ENCODE assay signal across 8 mouse cellular contexts in genomic region chr8:126945730-126946163, GRCm38 (mm10). TPM values are rescaled to one million over a fixed set of nuclear protein-coding genes. Genes with fewer than 3 reads are reported as not detected.
DNase-seq lines count a peak whose midpoint lies in the region; ATAC-seq and TF ChIP-seq lines count a peak whose summit lies in the region.

Gene Tomm20 (minus strand): TSS chr8:126945844.

- DNase-seq in 3134 (ENCODE audit: extremely low read depth, insufficient read length, low spot score), result peak; percentile 97
- peak; percentile 98 to 99 for DNase-seq in adrenal gland, postnatal 36 days
- DNase-seq in heart, adult 2 months, result peak; percentile 98 to 99
- peak; percentile 96 to 97 for DNase-seq in kidney, adult 8-10 months
- DNase-seq in spleen, postnatal 10 days (ENCODE audit: low spot score in 2 of 2), result peak; percentile 93 to 95

- TF ChIP-seq EP300 in heart, adult 2 months (IDR thresholded peaks at IDR 0.05; ENCODE audit: insufficient read depth, low read depth, low read length), result peak; percentile 65; the same call in 1 of the 2 replicates

- peaks cover 11% of the 10 kb centered on the region for H3K79me2 ChIP-seq in heart, adult 2 months (replicated peaks; ENCODE audit: control insufficient read depth, insufficient read depth, low read length)

- peak; percentile 88 for ATAC-seq in embryonic facial prominence, embryonic 13.5 days (ENCODE audit: insufficient number of reproducible peaks, insufficient read depth, low FRiP score, low TSS enrichment, low read depth)
- ATAC-seq in limb, embryonic 13.5 days (ENCODE audit: low FRiP score, low read depth), result peak; percentile 93
- ATAC-seq in midbrain, embryonic 16.5 days, result peak; percentile 92

- H3K27ac ChIP-seq in embryonic facial prominence, embryonic 13.5 days, result peak within 1 kb of the TSS; percentile 90
- H3K27ac ChIP-seq in heart, adult 2 months, result peak within 1 kb of the TSS; percentile 89
- H3K27ac ChIP-seq in limb, embryonic 13.5 days, result peak within 1 kb of the TSS; percentile 89
- peak within 1 kb of the TSS; percentile 84 for H3K27ac ChIP-seq in midbrain, embryonic 16.5 days (ENCODE audit: low read length)

- H3K4me3 ChIP-seq in embryonic facial prominence, embryonic 13.5 days, result peak within 1 kb of the TSS; percentile 92
- H3K4me3 ChIP-seq in heart, adult 2 months, result peak within 1 kb of the TSS; percentile 88
- peak within 1 kb of the TSS; percentile 81 for H3K4me3 ChIP-seq in limb, embryonic 13.5 days
- peak within 1 kb of the TSS; percentile 89 for H3K4me3 ChIP-seq in midbrain, embryonic 16.5 days (ENCODE audit: low read depth, low read length)

- no peaks in the 10 kb centered on the region for H3K27me3 ChIP-seq in embryonic facial prominence, embryonic 13.5 days
- H3K27me3 ChIP-seq in heart, adult 2 months (ENCODE audit: control insufficient read depth, insufficient read depth, low read length), result no peaks in the 10 kb centered on the region
- H3K27me3 ChIP-seq in limb, embryonic 13.5 days, result no peaks in the 10 kb centered on the region
- H3K27me3 ChIP-seq in midbrain, embryonic 16.5 days (ENCODE audit: control insufficient read depth, insufficient read depth, low read depth, low read length), result no peaks in the 10 kb centered on the region

- peak; percentile 20; the same call in 1 of the 2 replicates for TF ChIP-seq POLR2A in heart, adult 2 months (IDR thresholded peaks at IDR 0.05; ENCODE audit: insufficient read depth, low read depth, low read length)

- H3K9me3 ChIP-seq in embryonic facial prominence, embryonic 13.5 days, result no peaks in the 10 kb centered on the region
- H3K9me3 ChIP-seq in limb, embryonic 13.5 days, result no peaks in the 10 kb centered on the region
- H3K9me3 ChIP-seq in midbrain, embryonic 16.5 days (replicated peaks; ENCODE audit: control insufficient read depth, low read length, poor library complexity, severe bottlenecking), result no peaks in the 10 kb centered on the region

- intact Hi-C loops in heart, adult 2 months (cut with DNase I), result loop anchor here (1.0 kb wide), 1 partner anchor 26 kb away; the partner anchor contains the start of gene Rbm34

- WGBS in embryonic facial prominence, embryonic 13.5 days, result under 1% methylated on average over 48 of the region's 48 CpGs
- WGBS in heart, adult 2 months, result under 1% methylated on average over 48 of the region's 48 CpGs
- WGBS in limb, embryonic 13.5 days, result under 1% methylated on average over 48 of the region's 48 CpGs
- whole genome bisulfite sequencing in midbrain, embryonic 16.5 days, result under 1% methylated on average over 48 of the region's 48 CpGs

- peak within 1 kb of the TSS; percentile 94 for H3K4me2 ChIP-seq in embryonic facial prominence, embryonic 13.5 days
- H3K4me2 ChIP-seq in limb, embryonic 13.5 days (replicated peaks), result peak within 1 kb of the TSS; percentile 90
- H3K4me2 ChIP-seq in midbrain, embryonic 16.5 days (ENCODE audit: low read length), result peak within 1 kb of the TSS; percentile 93

- peak within 1 kb of the TSS; percentile 95 for H3K9ac ChIP-seq in embryonic facial prominence, embryonic 13.5 days
- H3K9ac ChIP-seq in heart, adult 2 months (ENCODE audit: low read depth, low read length), result peak within 1 kb of the TSS; percentile 82
- peak within 1 kb of the TSS; percentile 91 for H3K9ac ChIP-seq in limb, embryonic 13.5 days
- peak within 1 kb of the TSS; percentile 87 for H3K9ac ChIP-seq in midbrain, embryonic 16.5 days (ENCODE audit: low read depth, low read length)

- H3K4me1 ChIP-seq in embryonic facial prominence, embryonic 13.5 days, result peaks cover 20% of the 10 kb centered on the region
- peaks cover 7% of the 10 kb centered on the region for H3K4me1 ChIP-seq in heart, adult 2 months (ENCODE audit: control insufficient read depth, insufficient read depth, low read length)
- peaks cover 30% of the 10 kb centered on the region for H3K4me1 ChIP-seq in limb, embryonic 13.5 days
- peaks cover 20% of the 10 kb centered on the region for H3K4me1 ChIP-seq in midbrain, embryonic 16.5 days (ENCODE audit: control insufficient read depth, insufficient read depth, low read length)

- TF ChIP-seq CTCF in heart, adult 2 months (IDR thresholded peaks at IDR 0.05), result no peak

- peaks cover 28% of the 10 kb centered on the region for H3K36me3 ChIP-seq in embryonic facial prominence, embryonic 13.5 days
- H3K36me3 ChIP-seq in heart, adult 2 months (ENCODE audit: control insufficient read depth, insufficient read depth, low read length), result peaks cover 11% of the 10 kb centered on the region
- peaks cover 24% of the 10 kb centered on the region for H3K36me3 ChIP-seq in limb, embryonic 13.5 days
- H3K36me3 ChIP-seq in midbrain, embryonic 16.5 days (ENCODE audit: control insufficient read depth, insufficient read depth, low read length), result 0 out of 2 replicates have a peak, but pooled peaks cover 5% of the 10 kb centered on the region

RNA-seq across cellular contexts. Expression of gene Tomm20, which starts in this region (rescaled TPM):
- 100 to 1,000 TPM; 188 to 205 TPM for total RNA-seq in adrenal gland, postnatal 36 days (2021)
- polyA plus RNA-seq in embryonic facial prominence, embryonic 13.5 days (2015; fragmentation: Nextera tagmentation; extraction: Ambion mirVana), result 180 and 207 TPM in 2 replicates
- 10 to 100 TPM; 70.1 to 96.2 TPM for total RNA-seq in heart, adult 2 months (2021)
- 67.8 and 195 TPM in 2 replicates for polyA plus RNA-seq in heart, adult 2 months (2012; rRNA removed)
- 208 and 214 TPM in 2 replicates for polyA plus RNA-seq in limb, embryonic 13.5 days (2015; fragmentation: Nextera tagmentation; extraction: Ambion mirVana)
- 208 and 220 TPM in 2 replicates for polyA plus RNA-seq in midbrain, embryonic 16.5 days (2015; fragmentation: Nextera tagmentation; extraction: Ambion mirVana)

Comparison
In these comparisons a context has a peak if more than half of its experiments do, and no peak if none do; other contexts are left out.
1. Peak in every context shown above with its lines: DNase-seq, ATAC-seq, H3K4me3 ChIP-seq and H3K27ac ChIP-seq.